Mouse (Mus musculus): ENCODE data around the gene Dab1. TPM values are rescaled to one million over a fixed set of nuclear protein-coding genes. Genes with fewer than 3 reads are reported as not detected.
A peak's percentile ranks its signal among the peaks of the same experiment; 100 is the strongest.

Dab1 gene
- polyA plus RNA-seq, 1 experiment from 2014 or later = 55.4 TPM

DNA sequence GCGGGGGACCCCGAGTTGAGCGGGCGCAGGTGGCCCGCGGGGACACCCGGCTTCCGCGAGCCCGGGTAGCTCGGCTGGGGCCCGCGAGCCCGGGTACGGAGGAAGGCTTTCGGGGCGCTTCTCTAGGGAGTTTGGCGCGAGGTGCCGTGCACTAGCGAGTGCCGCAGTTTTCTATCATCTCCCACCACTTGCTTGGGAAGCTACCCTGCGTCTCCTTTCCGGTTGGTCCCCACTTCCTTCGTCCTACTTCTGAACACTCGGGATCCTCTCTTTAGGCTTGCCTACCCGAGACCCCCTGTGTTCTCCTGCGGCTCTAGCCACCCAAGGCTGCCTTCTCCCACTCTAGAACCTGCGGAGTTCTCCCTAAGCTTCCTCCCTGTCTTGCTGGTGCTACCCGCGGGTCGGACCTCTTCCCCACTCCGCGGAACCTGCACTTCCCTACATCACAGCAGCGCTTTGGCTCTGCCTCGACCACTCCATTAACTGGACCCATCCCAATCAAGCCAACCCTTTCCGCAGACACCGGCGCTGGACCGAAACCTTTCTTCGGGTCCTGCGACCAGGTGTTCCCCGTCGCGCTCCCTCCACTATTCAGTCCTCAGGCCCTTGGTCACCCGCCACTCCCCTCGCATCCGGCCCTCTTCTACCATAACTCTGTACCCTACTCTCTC lies 748.7 kb downstream of the Dab1 start:
- H3K9me3 ChIP-seq (ENCODE audit: control insufficient read depth, low read length) = no peaks in the 10 kb centered on the region
- peak; percentile 66 for DNase-seq (ENCODE audit: low spot score)
- H3K4me2 ChIP-seq (replicated peaks; ENCODE audit: low read depth, low read length) = peak overlapping the region; percentile 97
- H3K27me3 ChIP-seq (ENCODE audit: control insufficient read depth, insufficient read depth, low read length) = peaks cover 9% of the 10 kb centered on the region
- H3K36me3 ChIP-seq (ENCODE audit: control insufficient read depth, insufficient read depth, low read length) = no peaks in the 10 kb centered on the region
- WGBS = under 1% methylated on average over 32 of the region's 48 CpGs
- H3K4me3 ChIP-seq (ENCODE audit: low read depth, low read length) = peak overlapping the region; percentile 75
- H3K4me1 ChIP-seq (replicated peaks; ENCODE audit: control insufficient read depth, insufficient read depth, low read length) = no peaks in the 10 kb centered on the region
- peak; percentile 25 for ATAC-seq (ENCODE audit: low FRiP score)
- peak overlapping the region; percentile 68 for H3K27ac ChIP-seq (ENCODE audit: low read depth, low read length)
- H3K9ac ChIP-seq (ENCODE audit: low read depth, low read length) = peak overlapping the region; percentile 80

- peak overlapping the region; percentile 80; the same call in 1 of the 2 replicates for H3K9ac ChIP-seq (ENCODE audit: low read depth, low read length)
Observed at GRCm38 (mm10) chr4:104368561-104369021, 749.4 kb downstream of the Dab1 start.

DNA sequence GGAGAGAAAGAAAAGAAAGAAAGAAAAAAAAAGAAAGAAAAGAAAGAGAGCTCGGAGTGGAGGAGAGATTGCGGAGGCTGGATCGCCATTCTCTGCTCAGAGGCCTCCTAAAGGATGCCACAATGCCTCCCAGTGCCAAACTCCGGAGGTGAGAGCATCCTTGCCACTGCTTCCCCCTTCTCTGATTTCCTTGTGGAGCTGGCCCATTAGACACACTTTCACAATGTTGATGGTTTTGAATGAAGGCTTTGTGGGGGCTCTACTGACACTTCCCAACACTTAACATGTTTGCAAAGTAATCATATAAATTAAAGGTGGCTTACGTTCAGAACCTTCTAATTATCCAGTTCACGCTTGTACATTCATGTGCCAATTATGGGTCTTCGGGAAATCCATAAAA lies 749.9 kb downstream of the Dab1 start:
- 8% methylated on average over 7 of the region's 7 CpGs for WGBS
- H3K27me3 ChIP-seq (ENCODE audit: control insufficient read depth, insufficient read depth, low read length) = peaks cover 9% of the 10 kb centered on the region
- ATAC-seq (ENCODE audit: low FRiP score) (no peak), DNase-seq (ENCODE audit: low spot score) (no peak)
- peak overlapping the region; percentile 97 for H3K4me2 ChIP-seq (replicated peaks; ENCODE audit: low read depth, low read length)
- H3K27ac ChIP-seq (ENCODE audit: low read depth, low read length) = no peak overlapping the region
- no peaks in the 10 kb centered on the region for H3K36me3 ChIP-seq (ENCODE audit: control insufficient read depth, insufficient read depth, low read length)
- H3K9me3 ChIP-seq (ENCODE audit: control insufficient read depth, low read length) = no peaks in the 10 kb centered on the region
- H3K9ac ChIP-seq (ENCODE audit: low read depth, low read length) = no peak overlapping the region; the same call in 1 of the 2 replicates
- no peaks in the 10 kb centered on the region for H3K4me1 ChIP-seq (replicated peaks; ENCODE audit: control insufficient read depth, insufficient read depth, low read length)
- peak overlapping the region; percentile 75 for H3K4me3 ChIP-seq (ENCODE audit: low read depth, low read length)

More at GRCm38 (mm10) chr4:104368561-104369021, 749.4 kb downstream of the Dab1 start:
- H3K4me1 ChIP-seq (replicated peaks; ENCODE audit: control insufficient read depth, insufficient read depth, low read length) = no peaks in the 10 kb centered on the region
- H3K4me3 ChIP-seq (ENCODE audit: low read depth, low read length) = peak overlapping the region; percentile 75
- DNase-seq (ENCODE audit: low spot score) (peak; percentile 83), ATAC-seq (ENCODE audit: low FRiP score) (peak; percentile 68)
- WGBS = under 1% methylated on average over 20 of the region's 20 CpGs
- peaks cover 9% of the 10 kb centered on the region for H3K27me3 ChIP-seq (ENCODE audit: control insufficient read depth, insufficient read depth, low read length)
- peak overlapping the region; percentile 19; the same call in 1 of the 2 replicates for H3K27ac ChIP-seq (ENCODE audit: low read depth, low read length)
- H3K9me3 ChIP-seq (ENCODE audit: control insufficient read depth, low read length) = no peaks in the 10 kb centered on the region
- peak overlapping the region; percentile 97 for H3K4me2 ChIP-seq (replicated peaks; ENCODE audit: low read depth, low read length)
- H3K36me3 ChIP-seq (ENCODE audit: control insufficient read depth, insufficient read depth, low read length) = no peaks in the 10 kb centered on the region

GRCm38 (mm10) chr4:104371136-104371535 lies 752.0 kb downstream of the Dab1 start:
- DNase-seq (ENCODE audit: low spot score) (no peak), ATAC-seq (ENCODE audit: low FRiP score) (no peak)
- Histone ChIP-seq H3K27ac (ENCODE audit: low read depth, low read length) (no peak overlapping the region), H3K27me3 (ENCODE audit: control insufficient read depth, insufficient read depth, low read length) (peaks cover 3% of the 10 kb centered on the region; the same call in 1 of the 2 replicates), H3K9ac (ENCODE audit: low read depth, low read length) (no peak overlapping the region), H3K36me3 (ENCODE audit: control insufficient read depth, insufficient read depth, low read length) (no peaks in the 10 kb centered on the region), H3K4me3 (ENCODE audit: low read depth, low read length) (no peak overlapping the region), H3K4me2 (replicated peaks; ENCODE audit: low read depth, low read length) (no peak overlapping the region), H3K4me1 (replicated peaks; ENCODE audit: control insufficient read depth, insufficient read depth, low read length) (no peaks in the 10 kb centered on the region), H3K9me3 (ENCODE audit: control insufficient read depth, low read length) (no peaks in the 10 kb centered on the region)
- 89% methylated on average over 8 of the region's 8 CpGs for WGBS

DNA sequence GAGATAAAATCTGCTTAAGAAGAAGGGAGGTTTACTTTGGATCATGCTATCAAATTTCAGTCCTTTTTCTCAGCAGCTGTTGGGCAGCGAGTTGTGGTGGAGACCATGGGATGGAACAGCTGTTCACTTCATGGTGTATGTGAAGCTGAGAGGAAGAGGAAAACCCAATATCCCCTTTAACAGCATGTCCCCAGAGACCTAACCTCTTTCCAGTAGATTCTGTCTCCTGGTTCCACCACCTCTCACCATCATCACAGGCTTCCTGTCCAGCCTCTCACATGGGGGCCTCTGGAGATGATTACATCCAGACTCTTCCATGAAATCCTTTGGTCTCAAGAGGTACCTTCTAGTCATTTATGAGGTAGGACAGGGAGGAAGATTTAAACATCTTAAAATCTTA lies 755.0 kb downstream of the Dab1 start:
- 81% methylated on average over 1 of the region's 1 CpGs for WGBS

DNA sequence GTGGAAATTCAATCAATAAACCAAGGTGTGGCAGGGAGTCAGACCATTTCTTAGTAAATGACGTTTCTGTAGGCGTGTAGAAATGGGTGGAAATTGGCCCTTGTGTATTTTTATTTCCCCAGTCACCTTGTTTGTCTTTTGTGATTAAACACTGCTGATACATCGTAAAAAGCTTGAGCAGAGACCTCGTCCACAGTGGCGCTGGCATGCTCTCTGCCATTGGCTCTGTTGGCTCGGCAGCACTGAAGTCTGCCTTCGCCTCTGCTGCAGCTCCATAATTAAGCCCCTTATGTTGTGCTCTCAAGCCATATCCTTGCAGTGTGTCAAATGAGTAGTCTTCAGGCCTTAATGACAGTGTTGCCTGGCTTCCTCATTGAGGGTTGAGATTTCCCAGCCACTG lies 765.5 kb downstream of the Dab1 start:
- no peak overlapping the region for H3K9ac ChIP-seq (ENCODE audit: low read depth, low read length)
- DNase-seq (ENCODE audit: low spot score) (no peak), ATAC-seq (ENCODE audit: low FRiP score) (no peak)
- H3K4me2 ChIP-seq (replicated peaks; ENCODE audit: low read depth, low read length) = no peak overlapping the region
- H3K36me3 ChIP-seq (ENCODE audit: control insufficient read depth, insufficient read depth, low read length) = no peaks in the 10 kb centered on the region
- no peaks in the 10 kb centered on the region for H3K9me3 ChIP-seq (ENCODE audit: control insufficient read depth, low read length)
- no peaks in the 10 kb centered on the region for H3K4me1 ChIP-seq (replicated peaks; ENCODE audit: control insufficient read depth, insufficient read depth, low read length)
- H3K27ac ChIP-seq (ENCODE audit: low read depth, low read length) = no peak overlapping the region
- 75% methylated on average over 7 of the region's 7 CpGs for WGBS
- H3K27me3 ChIP-seq (ENCODE audit: control insufficient read depth, insufficient read depth, low read length) = no peaks in the 10 kb centered on the region
- no peak overlapping the region for H3K4me3 ChIP-seq (ENCODE audit: low read depth, low read length)

More for the DNA sequence above, 755.0 kb downstream of the Dab1 start:
- Histone ChIP-seq H3K27me3 (ENCODE audit: control insufficient read depth, insufficient read depth, low read length) (no peaks in the 10 kb centered on the region; the same call in 1 of the 2 replicates), H3K4me2 (replicated peaks; ENCODE audit: low read depth, low read length) (no peak overlapping the region), H3K4me1 (replicated peaks; ENCODE audit: control insufficient read depth, insufficient read depth, low read length) (no peaks in the 10 kb centered on the region), H3K27ac (ENCODE audit: low read depth, low read length) (no peak overlapping the region), H3K36me3 (ENCODE audit: control insufficient read depth, insufficient read depth, low read length) (no peaks in the 10 kb centered on the region), H3K4me3 (ENCODE audit: low read depth, low read length) (no peak overlapping the region), H3K9ac (ENCODE audit: low read depth, low read length) (no peak overlapping the region), H3K9me3 (ENCODE audit: control insufficient read depth, low read length) (no peaks in the 10 kb centered on the region)
- ATAC-seq (ENCODE audit: low FRiP score) (no peak), DNase-seq (ENCODE audit: low spot score) (no peak)

DNA sequence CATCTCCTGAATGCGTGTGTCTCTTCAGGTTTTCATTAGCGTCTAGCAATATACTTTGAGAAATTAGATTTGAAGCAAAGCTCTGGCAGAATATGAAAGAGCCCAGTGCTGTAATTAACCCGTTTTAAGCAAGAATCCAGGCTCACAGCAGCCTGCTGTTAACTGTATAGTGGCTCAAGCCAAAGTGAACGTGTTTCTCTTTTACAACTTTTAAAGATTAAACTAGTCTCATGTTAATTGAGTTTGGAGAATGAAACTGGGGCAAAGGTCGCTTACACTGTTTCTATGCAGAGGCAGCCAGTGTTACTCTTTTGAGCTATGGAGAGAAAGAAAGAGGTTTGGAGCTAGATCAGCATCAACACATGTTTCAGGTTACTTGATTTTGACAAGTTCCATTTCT lies 766.1 kb downstream of the Dab1 start:
- Histone ChIP-seq H3K4me3 (ENCODE audit: low read depth, low read length) (no peak overlapping the region), H3K27me3 (ENCODE audit: control insufficient read depth, insufficient read depth, low read length) (no peaks in the 10 kb centered on the region), H3K4me2 (replicated peaks; ENCODE audit: low read depth, low read length) (no peak overlapping the region), H3K9me3 (ENCODE audit: control insufficient read depth, low read length) (no peaks in the 10 kb centered on the region), H3K9ac (ENCODE audit: low read depth, low read length) (no peak overlapping the region), H3K27ac (ENCODE audit: low read depth, low read length) (no peak overlapping the region), H3K36me3 (ENCODE audit: control insufficient read depth, insufficient read depth, low read length) (no peaks in the 10 kb centered on the region), H3K4me1 (replicated peaks; ENCODE audit: control insufficient read depth, insufficient read depth, low read length) (no peaks in the 10 kb centered on the region)
- 39% methylated on average over 5 of the region's 5 CpGs for WGBS
- no peak for DNase-seq (ENCODE audit: low spot score)
- ATAC-seq (ENCODE audit: low FRiP score) = no peak

DNA sequence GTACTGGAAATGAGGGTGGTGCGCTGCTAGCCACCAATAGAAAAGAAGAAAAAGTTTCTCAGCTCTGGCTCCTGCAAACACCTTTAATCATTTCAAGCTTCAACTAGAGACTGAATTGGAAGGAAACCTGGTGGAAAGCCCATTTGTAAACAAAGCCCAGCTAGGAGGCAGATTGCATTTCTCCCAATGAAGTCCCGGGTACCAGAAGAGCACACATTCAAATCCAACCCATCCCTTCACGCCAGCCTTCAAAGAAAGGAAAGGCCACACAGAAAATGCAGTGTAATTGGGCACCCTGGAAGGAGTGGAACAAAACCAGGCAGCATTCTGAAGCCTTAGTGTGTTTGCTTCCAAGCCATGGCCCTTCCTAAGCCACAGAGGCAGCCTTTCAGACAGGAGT lies 776.4 kb downstream of the Dab1 start:
- Histone ChIP-seq H3K27me3 (ENCODE audit: control insufficient read depth, insufficient read depth, low read length) (no peaks in the 10 kb centered on the region), H3K9me3 (ENCODE audit: control insufficient read depth, low read length) (no peaks in the 10 kb centered on the region), H3K4me1 (replicated peaks; ENCODE audit: control insufficient read depth, insufficient read depth, low read length) (no peaks in the 10 kb centered on the region), H3K36me3 (ENCODE audit: control insufficient read depth, insufficient read depth, low read length) (no peaks in the 10 kb centered on the region), H3K27ac (ENCODE audit: low read depth, low read length) (no peak overlapping the region), H3K4me3 (ENCODE audit: low read depth, low read length) (no peak overlapping the region), H3K9ac (ENCODE audit: low read depth, low read length) (no peak overlapping the region), H3K4me2 (replicated peaks; ENCODE audit: low read depth, low read length) (no peak overlapping the region)
- DNase-seq (ENCODE audit: low spot score) (no peak), ATAC-seq (ENCODE audit: low FRiP score) (no peak)
- WGBS = 91% methylated on average over 3 of the region's 3 CpGs

GRCm38 (mm10) chr4:104396095-104396494 lies 776.9 kb downstream of the Dab1 start:
- no peak overlapping the region for H3K27ac ChIP-seq (ENCODE audit: low read depth, low read length)
- DNase-seq (ENCODE audit: low spot score) = peak; percentile 9

More at GRCm38 (mm10) chr4:104396095-104396494, 776.9 kb downstream of the Dab1 start:
- Histone ChIP-seq H3K27me3 (ENCODE audit: control insufficient read depth, insufficient read depth, low read length) (no peaks in the 10 kb centered on the region), H3K4me3 (ENCODE audit: low read depth, low read length) (no peak overlapping the region), H3K9me3 (ENCODE audit: control insufficient read depth, low read length) (no peaks in the 10 kb centered on the region), H3K4me2 (replicated peaks; ENCODE audit: low read depth, low read length) (no peak overlapping the region), H3K9ac (ENCODE audit: low read depth, low read length) (no peak overlapping the region), H3K4me1 (replicated peaks; ENCODE audit: control insufficient read depth, insufficient read depth, low read length) (no peaks in the 10 kb centered on the region), H3K36me3 (ENCODE audit: control insufficient read depth, insufficient read depth, low read length) (no peaks in the 10 kb centered on the region)
- ATAC-seq (ENCODE audit: low FRiP score) = no peak
- 83% methylated on average over 5 of the region's 5 CpGs for WGBS

Measured in hindbrain, embryonic 11.5 days (tissue).